Mouse (Mus musculus): ENCODE measurements around the gene Zfp410. TPM values are rescaled to one million over a fixed set of nuclear protein-coding genes. Genes with fewer than 3 reads are reported as not detected.

The Zfp410 gene
- polyA plus RNA-seq (2012; rRNA removed; ENCODE audit: low replicate concordance), result 30.1 and 36.9 TPM in 2 replicates

DNA sequence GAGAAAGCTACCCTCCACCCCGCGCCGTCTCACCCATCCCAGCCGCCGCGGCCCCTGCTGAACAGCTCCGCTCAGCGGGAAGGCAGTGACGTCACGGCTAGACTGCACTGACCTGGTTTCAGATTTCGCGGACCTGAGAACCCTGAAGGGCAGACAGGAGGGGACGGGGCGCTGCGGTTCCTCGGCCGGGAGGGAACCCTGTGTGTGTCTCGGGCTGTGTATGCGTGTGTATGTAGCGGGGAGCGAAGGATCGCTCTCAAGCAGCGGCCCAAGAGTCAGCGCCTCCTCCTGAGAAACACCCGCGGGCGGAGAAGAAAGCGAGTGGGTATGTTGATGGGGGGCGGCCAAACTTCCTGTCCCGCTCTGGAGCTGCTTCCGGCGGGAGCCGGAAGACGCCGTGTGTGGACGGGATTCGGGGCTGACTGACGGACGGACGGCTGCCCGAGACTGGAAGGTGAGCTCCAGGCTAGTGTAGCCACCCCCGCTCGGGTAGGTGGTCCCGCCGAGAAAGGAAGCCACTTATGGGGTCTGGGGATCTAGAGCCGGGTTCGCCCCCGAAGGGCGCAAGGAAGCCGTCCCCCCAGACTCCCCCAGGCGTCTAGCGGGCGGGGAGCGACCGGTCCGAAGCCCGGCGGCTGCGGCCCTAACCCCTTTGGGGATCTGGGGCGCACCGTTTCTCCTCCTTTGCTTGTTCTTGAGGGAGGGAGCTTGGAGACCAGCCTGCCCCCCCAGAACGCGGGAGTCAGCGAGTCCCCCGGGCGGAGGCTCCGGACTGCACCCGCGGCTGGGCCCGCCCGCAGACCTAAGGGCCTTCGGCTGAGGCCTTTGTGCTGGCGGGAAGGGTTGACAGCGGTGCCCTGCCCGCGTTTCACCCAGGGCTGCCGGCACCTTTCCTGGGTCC, at the start of gene Zfp410:
TSS of gene Zfp410 (plus strand) at position 132 of the 901 bp plus-strand sequence.

DNA sequence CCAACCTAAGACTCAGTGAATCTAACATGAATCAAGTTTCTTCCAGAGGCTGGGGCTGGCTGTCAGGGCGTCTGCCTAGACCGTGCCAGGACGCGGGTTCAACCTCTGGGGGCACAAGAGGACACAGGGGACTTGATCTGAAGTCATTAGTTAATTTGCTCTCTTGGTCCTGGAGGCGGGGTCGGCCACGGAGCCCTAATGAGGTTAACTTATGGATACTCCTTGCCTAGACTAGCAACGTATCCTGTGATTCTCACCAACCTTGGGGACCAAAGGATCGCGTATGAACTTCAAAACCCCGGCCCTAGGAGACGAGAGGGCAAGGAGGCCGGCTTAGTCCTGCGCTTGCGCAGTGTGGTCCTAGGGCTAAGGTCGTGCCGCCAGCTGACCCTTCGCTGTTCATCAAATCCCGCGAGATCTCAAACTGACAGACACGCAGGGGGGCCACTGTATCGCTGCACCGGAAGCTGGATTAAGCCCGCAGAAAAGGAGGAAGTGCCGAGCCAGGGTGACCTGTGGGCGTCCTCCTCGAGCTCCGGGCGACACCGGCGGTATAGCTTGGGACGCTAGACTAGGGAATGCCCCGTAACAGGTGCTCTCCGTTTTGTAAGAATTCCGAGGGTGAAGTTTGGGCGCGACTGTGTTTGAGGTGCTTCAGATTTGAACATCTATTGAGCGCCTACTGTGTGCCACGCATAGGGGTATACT, 31.6 kb upstream of the Zfp410 start, which contains the start of gene Ptgr2:
TSS of gene Ptgr2 (plus strand) at position 348 of the 708 bp plus-strand sequence.

DNA sequence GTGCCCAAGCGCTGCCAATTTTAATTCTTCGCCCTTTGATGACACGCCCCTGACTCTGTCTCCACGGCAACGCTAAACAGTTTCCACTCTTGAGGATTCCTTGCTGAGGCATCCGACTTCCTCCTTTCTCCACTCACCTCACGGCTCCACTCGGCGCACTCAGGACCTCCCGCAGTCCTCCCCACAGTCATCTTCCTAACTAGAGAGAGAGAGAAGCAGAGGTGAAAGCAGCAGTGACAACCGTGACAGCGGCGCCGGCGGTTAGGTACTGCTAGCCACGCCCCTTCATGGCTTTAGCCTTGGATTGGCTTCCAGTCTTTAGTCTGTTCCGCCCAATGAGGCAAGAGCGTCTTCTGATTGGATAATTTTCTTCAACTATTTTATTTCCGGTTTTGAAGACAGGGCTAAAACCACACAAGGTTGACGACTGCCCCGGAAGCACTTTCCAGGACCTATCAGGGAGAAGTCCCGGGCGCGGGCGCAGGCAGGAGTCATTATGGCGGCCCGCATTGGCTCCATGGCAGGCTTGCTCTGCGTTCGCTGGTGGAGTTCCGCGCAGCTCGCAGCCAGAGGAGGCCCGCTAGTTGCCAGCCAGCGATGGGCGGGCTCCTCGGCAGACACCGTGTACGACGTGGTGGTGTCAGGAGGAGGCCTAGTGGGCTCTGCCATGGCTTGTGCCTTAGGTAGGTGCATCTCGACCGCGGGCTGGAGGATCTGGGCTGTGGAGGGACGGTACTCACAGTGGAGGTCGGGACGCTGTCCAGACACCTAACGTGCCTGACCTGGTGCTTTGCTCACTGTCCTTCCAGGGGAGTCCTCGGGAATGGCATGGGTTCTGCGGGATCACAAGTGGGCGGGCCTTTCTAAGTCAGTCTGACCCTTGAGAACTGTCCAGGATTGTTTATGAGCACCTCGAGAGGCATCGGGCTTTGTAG, 45.2 kb downstream of the Zfp410 start, which contains the start of the genes Coq6 and Fam161b:
TSS of gene Coq6 (plus strand) at position 103 of the 935 bp plus-strand sequence.
TSS of gene Fam161b (minus strand) at position 279 of the 935 bp plus-strand sequence.

Other genes with a start within 250 kb of the Zfp410 start
- gene Acot5, start 247.5 kb upstream of the Zfp410 start, polyA plus RNA-seq (2012; rRNA removed; ENCODE audit: low replicate concordance), result 0.08 TPM in 1 of 2 replicates, not detected in the other
- gene Acot6, start 216.2 kb upstream of the Zfp410 start, polyA plus RNA-seq (2012; rRNA removed; ENCODE audit: low replicate concordance), result 2.9 and 6.7 TPM in 2 replicates
- 2.8 and 6.8 TPM in 2 replicates for gene Dnal1, start 202.5 kb upstream of the Zfp410 start, polyA plus RNA-seq (2012; rRNA removed; ENCODE audit: low replicate concordance)
- 0.11 and 0.12 TPM in 2 replicates for gene Pnma1, start 168.4 kb upstream of the Zfp410 start, polyA plus RNA-seq (2012; rRNA removed; ENCODE audit: low replicate concordance)
- gene Elmsan1, start 98.0 kb upstream of the Zfp410 start, polyA plus RNA-seq (2012; rRNA removed; ENCODE audit: low replicate concordance), result 13.8 and 20.7 TPM in 2 replicates
- gene Ptgr2, start 31.6 kb upstream of the Zfp410 start, polyA plus RNA-seq (2012; rRNA removed; ENCODE audit: low replicate concordance), result 21.2 and 34.9 TPM in 2 replicates
- 66.8 and 81.5 TPM in 2 replicates for gene Coq6, start 44.8 kb downstream of the Zfp410 start, polyA plus RNA-seq (2012; rRNA removed; ENCODE audit: low replicate concordance)
- gene Fam161b, start 45.0 kb downstream of the Zfp410 start, polyA plus RNA-seq (2012; rRNA removed; ENCODE audit: low replicate concordance), result 1.5 and 1.6 TPM in 2 replicates
- gene Entpd5, start 92.2 kb downstream of the Zfp410 start, polyA plus RNA-seq (2012; rRNA removed; ENCODE audit: low replicate concordance), result 14.3 and 18.4 TPM in 2 replicates
- gene Bbof1, start 92.2 kb downstream of the Zfp410 start, polyA plus RNA-seq (2012; rRNA removed; ENCODE audit: low replicate concordance), result 0.22 and 0.27 TPM in 2 replicates
- 5.2 and 6.0 TPM in 2 replicates for gene Rnf113a2, start 100.3 kb downstream of the Zfp410 start, polyA plus RNA-seq (2012; rRNA removed; ENCODE audit: low replicate concordance)
- 83.5 and 170 TPM in 2 replicates for gene Aldh6a1, start 134.2 kb downstream of the Zfp410 start, polyA plus RNA-seq (2012; rRNA removed; ENCODE audit: low replicate concordance)
- gene Lin52, start 134.6 kb downstream of the Zfp410 start, polyA plus RNA-seq (2012; rRNA removed; ENCODE audit: low replicate concordance), result 16.7 and 24.1 TPM in 2 replicates

Data from subcutaneous adipose tissue, adult 2 months (tissue).